Mouse (Mus musculus): ENCODE measurements around the gene Gnb3.
"Not testable (repeated sequence)": the region's sequence is repeated elsewhere in the genome, so short reads cannot be mapped to it uniquely, and the experiment has no call there.

GRCm38 (mm10) chr6:124803691-124804090, 36.4 kb downstream of the Gnb3 start:
- TF ChIP-seq CTCF (conservative IDR thresholded peaks at IDR 0.05; ENCODE audit: low read length); NANOG (IDR thresholded peaks at IDR 0.05; ENCODE audit: borderline replicate concordance, low read length): not testable (repeated sequence)

All from E14TG2a.4 (cell line).